Mouse (Mus musculus): ENCODE measurements around the gene Atp6v1g3.

GRCm38 (mm10) chr1:138304141-138304915 lies 30.8 kb downstream of the Atp6v1g3 start:
- TF ChIP-seq GATA1 (IDR thresholded peaks at IDR 0.05; ENCODE audit: borderline replicate concordance, low read length) (no peak), FLI1 (IDR thresholded peaks at IDR 0.05; ENCODE audit: low read length) (no peak)
